Mouse (Mus musculus) cortical plate, adult 2 months (tissue): Measurements from ENCODE around the gene Dync2h1.

ENCODE experiments used
- CTCF ChIP-seq: fragments of 200-500 bp; IDR thresholded peaks from 2 replicates; pipeline ENCODE4 v1.5.1; 2011; ENCODE audit warnings: mild to moderate bottlenecking, control low read depth, low read length; ENCODE audit not compliant: insufficient read depth; ENCODE audit errors: extremely low read depth
- POLR2A ChIP-seq: fragments of 200-500 bp; IDR thresholded peaks from 2 replicates; pipeline ENCODE4 v1.6.1; 2011; ENCODE audit warnings: mild to moderate bottlenecking, low read length, control low read depth; ENCODE audit not compliant: insufficient read depth; ENCODE audit errors: extremely low read depth

- TF ChIP-seq CTCF (no peak), POLR2A (no peak)
Observed at GRCm38 (mm10) chr9:6994865-6995264, 189.4 kb downstream of the Dync2h1 start.
